Mouse (Mus musculus): ENCODE measurements around the gene Stox2. TPM values are rescaled to one million over a fixed set of nuclear protein-coding genes. Genes with fewer than 3 reads are reported as not detected.

Stox2 gene
- total and polyA plus RNA-seq, 3 experiments = under 0.01 TPM; not detected in 2

GRCm38 (mm10) chr8:47260751-47261474 lies 185.2 kb downstream of the Stox2 start:
- no peaks in the 10 kb centered on the region for H3K36me3 ChIP-seq (ENCODE audit: control insufficient read depth in 1 of 2, insufficient read depth in 2 of 2, low read length in 2 of 2)
- no peak overlapping the region for H3K27ac ChIP-seq (ENCODE audit: control insufficient read depth, low read depth, low read length)
- no peaks in the 10 kb centered on the region for H3K79me2 ChIP-seq (ENCODE audit: control insufficient read depth, insufficient read depth, low read length, poor library complexity)
- no peak for TF ChIP-seq POLR2AphosphoS2 (IDR thresholded peaks at IDR 0.05; ENCODE audit: low read length)
- TF ChIP-seq MAX (IDR thresholded peaks at IDR 0.05; ENCODE audit: low read length) = no peak
- TF ChIP-seq SMC3 (IDR thresholded peaks at IDR 0.05; ENCODE audit: low read depth, low read length) = no peak
- no peak for TF ChIP-seq MYC (IDR thresholded peaks at IDR 0.05; ENCODE audit: low read depth, low read length)
- TF ChIP-seq MAZ (IDR thresholded peaks at IDR 0.05; ENCODE audit: low read depth, low read length) = no peak
- no peak for TF ChIP-seq NRF1 (IDR thresholded peaks at IDR 0.05; ENCODE audit: insufficient read depth, low read depth, low read length, poor library complexity, severe bottlenecking)
- H3K27me3 ChIP-seq (ENCODE audit: control insufficient read depth in 1 of 2, insufficient read depth in 2 of 2, low read length in 2 of 2) = no peaks in the 10 kb centered on the region
- H3K4me3 ChIP-seq (ENCODE audit: control insufficient read depth in 1 of 2, insufficient read depth in 1 of 2, low read depth in 2 of 2, low read length in 2 of 2) = no peak overlapping the region
- DNase-seq (ENCODE audit: low read depth, low spot score) = no peak
- no peak overlapping the region for H3K9ac ChIP-seq (ENCODE audit: control insufficient read depth, low read depth, low read length, poor library complexity, severe bottlenecking)
- no peaks in the 10 kb centered on the region for H3K4me1 ChIP-seq (ENCODE audit: control insufficient read depth in 1 of 2, insufficient read depth in 2 of 2, low read length in 2 of 2)
- H3K9me3 ChIP-seq (replicated peaks; ENCODE audit: insufficient read depth, low read length) = no peaks in the 10 kb centered on the region

GRCm38 (mm10) chr8:47250832-47251231 lies 195.3 kb downstream of the Stox2 start:
- Histone ChIP-seq H3K9ac (ENCODE audit: control insufficient read depth, low read depth, low read length, poor library complexity, severe bottlenecking) (no peak overlapping the region), H3K9me3 (replicated peaks; ENCODE audit: insufficient read depth, low read length) (no peaks in the 10 kb centered on the region), H3K27ac (ENCODE audit: control insufficient read depth, low read depth, low read length) (no peak overlapping the region), H3K27me3 (ENCODE audit: control insufficient read depth in 1 of 2, insufficient read depth in 2 of 2, low read length in 2 of 2) (no peaks in the 10 kb centered on the region), H3K4me1 (ENCODE audit: control insufficient read depth in 1 of 2, insufficient read depth in 2 of 2, low read length in 2 of 2) (no peaks in the 10 kb centered on the region), H3K79me2 (ENCODE audit: control insufficient read depth, insufficient read depth, low read length, poor library complexity) (no peaks in the 10 kb centered on the region), H3K4me3 (ENCODE audit: control insufficient read depth in 1 of 2, insufficient read depth in 1 of 2, low read depth in 2 of 2, low read length in 2 of 2) (no peak overlapping the region), H3K36me3 (ENCODE audit: control insufficient read depth in 1 of 2, insufficient read depth in 2 of 2, low read length in 2 of 2) (no peaks in the 10 kb centered on the region)
- no peak for DNase-seq (ENCODE audit: low read depth, low spot score)
- no peak for TF ChIP-seq NELFE (IDR thresholded peaks at IDR 0.05; ENCODE audit: low read depth, low read length)
- TF ChIP-seq CHD2 (IDR thresholded peaks at IDR 0.05; ENCODE audit: low read length) = no peak
- TF ChIP-seq ELF1 (IDR thresholded peaks at IDR 0.05; ENCODE audit: low read depth, low read length) = no peak
- no peak for TF ChIP-seq MXI1 (IDR thresholded peaks at IDR 0.05; ENCODE audit: low read depth, low read length)
- TF ChIP-seq EP300 (IDR thresholded peaks at IDR 0.05; ENCODE audit: low read depth in 1 of 2, low read length in 2 of 2) = no peak
- no peak for TF ChIP-seq ZMIZ1 (IDR thresholded peaks at IDR 0.05; ENCODE audit: low read depth, low read length)
- no peak for TF ChIP-seq MAFK (IDR thresholded peaks at IDR 0.05; ENCODE audit: borderline replicate concordance, low read depth, low read length)
- no peak for TF ChIP-seq MEF2A (IDR thresholded peaks at IDR 0.05; ENCODE audit: extremely low read depth, insufficient replicate concordance, low read depth, low read length, poor library complexity, severe bottlenecking)
- no peak for TF ChIP-seq MAX (IDR thresholded peaks at IDR 0.05; ENCODE audit: low read length)
- TF ChIP-seq ZC3H11A (IDR thresholded peaks at IDR 0.05; ENCODE audit: low read depth, low read length) = no peak
- TF ChIP-seq ZKSCAN1 (IDR thresholded peaks at IDR 0.05; ENCODE audit: low read depth, low read length) = no peak
- no peak for TF ChIP-seq TBP (IDR thresholded peaks at IDR 0.05; ENCODE audit: low read depth, low read length)
- TF ChIP-seq MYC (IDR thresholded peaks at IDR 0.05; ENCODE audit: low read depth, low read length) = no peak
- no peak for TF ChIP-seq GATA1 (IDR thresholded peaks at IDR 0.05; ENCODE audit: low read depth, low read length)
- TF ChIP-seq USF1 (IDR thresholded peaks at IDR 0.05; ENCODE audit: low read depth, low read length) = no peak
- TF ChIP-seq MAZ (IDR thresholded peaks at IDR 0.05; ENCODE audit: low read depth, low read length) = no peak
- TF ChIP-seq KAT2A (conservative IDR thresholded peaks at IDR 0.05; ENCODE audit: low read depth, low read length) = no peak
- TF ChIP-seq GABPA (IDR thresholded peaks at IDR 0.05; ENCODE audit: low read depth, low read length) = no peak
- no peak for TF ChIP-seq RAD21 (IDR thresholded peaks at IDR 0.05; ENCODE audit: low read depth, low read length)
- TF ChIP-seq CTCF (IDR thresholded peaks at IDR 0.05 in 2 of 3, conservative IDR thresholded peaks at IDR 0.05 in 1 of 3; ENCODE audit: control insufficient read depth in 1 of 3, insufficient read depth in 1 of 3, low read depth in 2 of 3, low read length in 3 of 3, poor library complexity in 1 of 3, severe bottlenecking in 1 of 3) = no peak

Measured in MEL (cell line).